Mouse (Mus musculus): ENCODE results near the gene Zfp612.

Zfp612 gene

DNA sequence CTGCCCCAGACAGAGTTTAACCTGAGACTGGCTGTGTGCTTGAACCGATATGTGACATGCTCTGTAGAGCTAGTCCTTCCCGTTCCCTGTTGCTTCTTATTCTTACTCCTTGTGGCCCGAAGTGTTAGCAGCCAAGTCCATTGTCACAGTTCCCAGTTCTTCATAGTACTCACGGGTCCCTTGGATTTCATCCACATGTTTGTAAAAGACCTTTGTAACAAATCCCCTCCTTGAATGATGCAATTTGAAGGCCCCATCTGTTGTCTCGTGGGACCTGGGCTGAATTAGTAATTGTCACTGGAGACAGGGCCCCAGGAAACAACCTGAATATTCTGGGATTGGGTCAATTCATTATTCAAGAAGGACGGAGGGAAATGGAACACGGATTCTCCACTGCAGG lies 56.0 kb downstream of the Zfp612 start:
- DNase-seq: no peak

DNA sequence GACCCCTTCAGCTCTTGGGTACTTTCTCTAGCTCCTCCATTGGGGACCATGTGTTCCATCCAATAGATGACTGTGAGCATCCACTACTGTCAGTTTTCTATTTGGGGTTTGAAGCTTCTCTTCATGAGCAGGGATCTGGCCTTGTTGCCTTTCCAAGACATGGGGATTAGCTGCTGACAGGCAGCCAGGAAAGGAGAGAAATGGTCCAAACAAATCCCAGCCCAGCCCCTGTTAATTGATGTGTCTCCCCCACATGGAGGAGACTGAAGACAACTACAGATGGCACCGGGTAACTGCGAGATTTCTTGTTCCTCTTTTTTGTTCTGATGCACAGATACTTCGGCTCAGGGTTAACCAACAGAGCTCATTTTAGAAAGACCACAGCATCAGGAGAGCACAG lies 60.6 kb downstream of the Zfp612 start:
- no peak for DNase-seq

DNA sequence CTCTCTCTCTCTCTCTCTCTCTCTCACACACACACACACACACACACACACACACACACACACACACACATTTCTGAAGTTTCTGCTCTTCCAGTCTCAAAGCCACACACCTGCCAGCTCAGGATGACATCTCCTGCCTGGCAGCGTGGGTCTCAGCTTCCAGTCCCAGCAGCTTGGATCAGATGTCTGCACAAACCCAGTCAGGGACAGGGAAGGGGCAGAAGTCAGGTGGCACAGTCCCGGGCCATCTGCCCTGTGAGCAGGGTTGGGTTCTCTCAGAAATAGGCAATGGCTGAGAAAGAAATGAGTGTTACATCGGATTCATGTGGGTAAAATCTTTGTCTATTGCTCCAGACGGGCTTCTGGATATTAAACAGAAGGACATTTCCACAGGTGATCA lies 61.2 kb downstream of the Zfp612 start:
- no peak for DNase-seq

Measured in layer of hippocampus, adult 9-11 months (tissue).